Mouse (Mus musculus) kidney, adult 8-10 months (tissue): ENCODE measurements around the gene Tfdp1.
"Not testable (repeated sequence)": the region's sequence is repeated elsewhere in the genome, so short reads cannot be mapped to it uniquely, and the experiment has no call there.

ENCODE experiments used
- DNase-seq, 2 experiments: peaks; one replicate each; pipeline ENCODE4 v3.0.0; 2022

Tfdp1 gene

DNA sequence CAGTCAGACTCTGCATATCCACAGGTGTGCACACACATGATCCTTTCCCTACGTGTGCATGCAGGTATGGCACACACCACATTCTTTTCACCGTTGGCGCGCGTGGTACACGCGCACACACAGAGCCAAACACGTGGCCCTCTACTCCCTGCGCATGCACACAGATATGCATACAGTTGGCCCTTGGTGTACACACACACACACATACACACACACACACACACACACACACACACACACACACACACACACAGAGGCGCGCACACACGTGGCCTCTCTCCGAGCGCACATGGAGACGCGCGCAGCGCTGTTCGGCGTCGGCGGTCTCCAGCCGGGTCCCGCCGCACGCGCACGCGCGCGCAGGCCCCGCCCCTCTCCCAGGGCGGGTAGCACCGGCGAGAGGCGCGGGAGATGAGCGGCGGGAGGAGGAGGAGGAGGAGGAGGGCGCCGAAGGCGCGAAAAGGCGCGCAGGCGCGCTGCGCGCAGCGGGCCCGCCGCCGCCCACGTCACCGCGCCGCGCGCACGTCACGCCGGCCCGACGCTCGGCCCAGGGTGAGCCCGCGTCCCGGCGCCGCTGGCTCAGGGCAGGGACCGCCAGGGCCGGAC, at the start of gene Tfdp1:
Tfdp1 (plus strand) TSS at position 497 of the 606 bp plus-strand sequence.
- DNase-seq = peak; percentile 68 to 80

DNA sequence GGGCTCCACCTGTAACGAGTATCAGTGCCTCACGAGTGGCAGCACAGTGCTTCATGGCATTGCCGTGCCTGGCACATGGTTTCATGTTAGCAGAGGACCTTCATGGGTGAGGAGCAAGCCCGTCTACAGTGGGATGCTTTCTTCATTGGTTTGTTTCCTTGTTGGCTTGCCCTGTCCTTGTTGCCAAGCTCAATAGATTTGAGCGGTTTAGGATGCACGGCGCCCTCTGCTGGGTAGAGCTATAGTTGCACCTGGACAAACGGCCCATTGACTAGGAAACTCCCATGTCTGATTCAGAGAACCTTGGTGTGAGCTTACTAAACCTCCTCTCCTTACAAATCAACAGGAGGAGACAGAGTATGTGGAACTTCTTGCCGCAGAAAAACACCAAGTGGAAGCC, 46.2 kb upstream of the Tfdp1 start:
- peak; percentile 67 to 83 for DNase-seq

DNA sequence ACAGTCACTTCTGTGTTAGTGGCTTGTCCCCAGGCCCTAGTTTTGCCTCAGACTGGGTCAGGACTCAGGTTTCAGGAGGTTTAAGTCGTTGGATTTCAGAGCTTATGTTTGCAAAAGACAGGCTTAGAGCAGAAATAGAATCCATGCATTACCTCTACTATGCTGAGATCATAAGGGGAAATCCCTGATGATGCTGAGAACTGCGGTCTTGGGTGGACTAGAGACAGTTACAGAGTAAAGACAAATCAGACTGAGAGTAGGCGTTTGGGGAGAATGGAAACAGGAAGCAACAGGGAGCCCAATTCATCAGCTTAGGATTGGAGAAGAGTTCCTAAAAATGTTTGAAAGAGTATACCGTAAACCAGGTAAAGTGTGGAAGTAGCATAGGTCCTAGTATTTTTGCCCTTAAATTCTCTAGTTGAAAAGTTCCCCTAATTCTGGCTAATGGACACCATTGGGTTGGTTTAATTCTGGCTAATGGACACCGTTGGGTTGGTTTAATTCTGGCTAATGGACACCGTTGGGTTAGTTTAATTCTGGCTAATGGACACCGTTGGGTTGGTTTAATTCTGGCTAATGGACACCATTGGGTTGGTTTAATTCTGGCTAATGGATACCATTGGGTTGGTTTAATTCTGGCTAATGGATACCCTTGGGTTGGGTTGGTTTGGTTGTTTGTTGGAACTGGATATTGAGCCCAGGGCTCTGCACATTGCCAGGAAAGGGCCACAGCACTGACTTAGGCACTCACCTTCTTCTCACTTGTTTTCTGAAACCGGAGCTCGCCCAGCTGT, 44.7 kb upstream of the Tfdp1 start:
- DNase-seq = peak; percentile 27 to 49

DNA sequence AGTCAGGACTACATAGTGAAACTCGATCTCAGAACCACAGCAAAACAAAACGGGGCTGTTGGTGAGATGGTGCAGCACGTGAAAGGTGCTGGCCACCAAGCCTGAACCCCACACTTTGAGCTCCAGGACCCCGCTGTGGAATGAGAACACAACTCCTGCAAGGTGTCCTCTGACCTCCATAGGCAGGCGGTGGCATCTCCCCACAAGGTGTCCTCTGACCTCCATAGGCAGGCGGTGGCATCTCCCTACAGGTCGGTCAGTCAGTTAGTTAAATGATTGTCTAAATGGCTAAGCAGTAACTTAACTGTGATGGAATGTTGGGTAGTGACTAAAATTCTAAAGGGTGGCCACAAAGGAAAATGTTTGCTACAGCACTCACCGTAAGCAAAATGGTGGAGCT, 39.0 kb upstream of the Tfdp1 start:
- DNase-seq = peak; percentile 21 to 35

- no peak for DNase-seq
Measured at GRCm38 (mm10) chr8:13301036-13301435, 37.5 kb upstream of the Tfdp1 start.

GRCm38 (mm10) chr8:13305459-13305858, 33.1 kb upstream of the Tfdp1 start:
- DNase-seq = no peak

GRCm38 (mm10) chr8:13305884-13306283, 32.7 kb upstream of the Tfdp1 start:
- no peak for DNase-seq

DNA sequence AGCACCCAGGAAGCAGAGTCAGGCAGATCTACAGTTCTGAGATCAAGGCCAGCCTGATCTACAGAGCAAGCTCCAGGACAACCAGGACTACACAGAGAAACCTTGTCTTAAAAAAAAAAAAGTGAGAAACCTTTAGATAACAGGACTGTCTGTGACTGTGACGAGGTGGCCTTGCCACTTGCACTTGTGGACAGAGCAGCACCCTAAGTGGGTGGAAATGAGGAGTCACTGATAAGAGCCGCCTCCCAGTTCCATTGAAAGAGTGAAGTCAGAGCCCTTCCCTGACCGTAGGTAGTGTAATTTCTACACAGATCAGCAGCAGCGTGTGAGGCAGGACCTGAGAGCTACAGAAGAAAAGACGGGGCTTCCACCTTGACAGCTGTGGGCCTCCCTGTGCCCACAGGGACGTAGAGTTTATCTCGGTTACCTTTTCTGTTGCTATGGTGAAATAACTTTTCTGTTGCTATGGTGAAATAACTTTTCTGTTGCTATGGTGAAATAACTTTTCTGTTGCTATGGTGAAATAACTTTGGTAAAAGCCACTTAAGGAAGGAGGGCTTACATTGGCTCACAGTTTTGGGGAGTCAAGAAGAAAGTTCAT, 32.1 kb upstream of the Tfdp1 start:
- no peak for DNase-seq

GRCm38 (mm10) chr8:13306916-13307315, 31.6 kb upstream of the Tfdp1 start:
- no peak for DNase-seq

GRCm38 (mm10) chr8:13314922-13315321, 23.6 kb upstream of the Tfdp1 start:
- DNase-seq = no peak

DNA sequence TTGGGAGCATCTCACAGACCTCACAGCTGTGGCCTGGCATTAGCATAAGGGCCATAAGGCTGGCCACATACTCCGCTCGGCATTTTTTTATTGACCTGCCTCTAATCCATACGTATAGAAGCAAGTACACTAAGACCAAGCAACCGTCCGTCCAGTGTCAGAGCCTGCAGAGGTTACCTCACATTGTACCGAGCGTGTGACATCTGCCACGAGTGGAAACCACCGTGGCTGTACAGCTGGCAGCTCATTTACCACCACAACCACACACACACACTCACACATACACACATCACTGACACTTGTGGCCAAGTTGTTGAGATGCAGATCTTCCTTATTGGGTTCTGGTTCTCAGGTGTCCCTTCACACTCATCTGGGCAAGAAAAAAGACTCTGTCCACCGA, 21.9 kb upstream of the Tfdp1 start:
- no peak for DNase-seq

DNA sequence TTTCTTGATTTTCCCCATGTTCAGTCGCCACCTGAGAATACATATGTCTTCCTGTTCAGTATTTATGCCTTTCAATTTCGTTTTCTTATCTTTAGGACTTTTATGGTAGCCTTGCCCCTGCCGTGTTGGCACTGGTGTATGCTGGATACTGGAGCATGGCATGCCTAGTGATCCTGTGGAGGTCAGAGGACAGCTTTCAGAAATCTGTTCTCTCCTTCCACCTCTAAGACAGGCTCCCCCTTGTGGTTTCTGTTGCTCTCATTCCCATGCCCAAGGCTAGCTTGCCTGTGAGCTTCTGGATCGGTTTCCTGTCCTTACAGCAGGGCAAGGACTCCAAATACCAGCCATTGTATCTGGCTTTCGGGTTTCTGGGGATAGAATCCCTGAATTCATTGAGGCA, 12.0 kb upstream of the Tfdp1 start:
- peak; percentile 43 to 64 for DNase-seq

- DNase-seq = no peak
Measured at GRCm38 (mm10) chr8:13334671-13335070, 3.9 kb upstream of the Tfdp1 start.

DNA sequence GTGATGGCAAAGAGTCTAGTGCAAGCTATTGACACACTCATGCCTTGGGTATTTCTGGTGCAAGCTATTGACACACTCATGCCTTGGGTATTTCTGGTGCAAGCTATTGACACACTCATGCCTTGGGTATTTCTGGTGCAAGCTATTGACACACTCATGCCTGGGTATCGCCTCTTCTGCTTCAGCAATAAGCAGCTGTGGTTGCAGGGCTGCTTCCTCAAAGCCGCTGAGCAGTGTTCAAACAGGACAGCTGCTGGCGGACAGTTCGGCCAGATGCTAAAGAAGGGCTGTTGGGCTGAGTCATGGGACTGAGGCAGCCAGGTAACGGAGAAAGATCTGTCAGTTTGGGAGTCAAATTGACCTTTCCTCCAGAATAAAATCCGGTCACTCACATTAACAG, 1.3 kb upstream of the Tfdp1 start:
- DNase-seq = not testable (repeated sequence)

- DNase-seq = no peak
Measured at GRCm38 (mm10) chr8:13337678-13338077, 873 bp upstream of the Tfdp1 start.

DNA sequence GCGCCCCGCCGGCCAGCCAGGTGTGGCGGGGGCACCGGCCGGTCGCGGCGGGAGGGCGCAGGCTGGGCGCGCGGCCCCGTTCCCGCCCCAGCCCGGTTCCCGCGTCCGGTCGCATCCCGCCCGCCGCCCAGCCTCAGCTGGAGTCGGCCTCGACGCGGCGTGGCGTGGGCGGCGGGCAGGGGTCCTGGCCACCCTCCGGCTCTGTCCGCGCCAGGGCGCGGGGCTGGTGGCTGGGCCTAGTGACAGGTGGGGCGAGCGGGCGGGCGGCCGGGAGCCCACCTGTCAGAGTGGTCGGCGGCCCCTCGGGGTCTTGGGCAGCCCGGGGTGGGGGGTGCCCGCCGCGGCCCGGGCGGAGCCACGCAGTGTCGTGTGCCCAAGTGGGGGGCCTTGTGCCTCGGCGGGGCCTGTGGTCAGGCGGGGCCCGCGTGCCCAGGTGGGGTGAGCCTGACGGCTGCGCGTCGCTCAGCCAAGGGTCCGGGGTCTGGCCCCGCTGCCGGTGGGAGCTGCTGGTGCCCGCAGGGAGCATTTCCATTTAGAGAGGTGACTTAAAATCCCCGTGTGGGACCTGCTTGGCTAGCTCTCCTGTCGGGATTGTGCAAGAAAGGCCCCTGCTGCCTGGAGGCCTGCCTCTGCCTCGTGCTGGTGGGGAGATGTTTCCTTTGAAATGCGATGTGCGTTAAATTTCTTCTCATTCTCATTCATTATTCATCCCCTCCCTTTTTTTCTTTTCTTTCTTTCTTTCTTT, 522 bp downstream of the Tfdp1 start:
- peak; percentile 4 to 8 for DNase-seq

GRCm38 (mm10) chr8:13339646-13339990, 1.1 kb downstream of the Tfdp1 start:
- no peak for DNase-seq

DNA sequence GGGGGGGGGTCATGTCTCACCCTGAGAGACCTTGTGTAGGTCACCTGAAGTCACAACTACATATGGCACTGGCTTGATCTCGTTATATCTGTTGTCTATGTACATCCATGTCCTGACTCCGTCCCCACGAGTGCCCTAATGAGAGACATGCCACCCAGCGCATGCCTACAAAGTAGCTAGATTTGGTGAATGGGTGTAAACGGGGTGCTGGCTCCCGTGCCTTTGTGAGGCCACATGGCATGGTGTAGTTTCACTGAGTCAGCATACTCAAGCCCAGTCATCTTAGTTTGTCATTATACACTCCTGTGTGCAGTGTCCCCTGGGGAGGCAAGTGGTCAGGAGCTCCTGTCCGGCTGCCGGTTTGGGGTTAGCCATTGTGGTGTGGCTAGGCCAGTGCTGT, 2.1 kb downstream of the Tfdp1 start:
- DNase-seq = no peak

- no peak for DNase-seq
Measured at GRCm38 (mm10) chr8:13342340-13342739, 3.8 kb downstream of the Tfdp1 start.

- no peak for DNase-seq
Measured at GRCm38 (mm10) chr8:13343134-13343533, 4.6 kb downstream of the Tfdp1 start.

DNA sequence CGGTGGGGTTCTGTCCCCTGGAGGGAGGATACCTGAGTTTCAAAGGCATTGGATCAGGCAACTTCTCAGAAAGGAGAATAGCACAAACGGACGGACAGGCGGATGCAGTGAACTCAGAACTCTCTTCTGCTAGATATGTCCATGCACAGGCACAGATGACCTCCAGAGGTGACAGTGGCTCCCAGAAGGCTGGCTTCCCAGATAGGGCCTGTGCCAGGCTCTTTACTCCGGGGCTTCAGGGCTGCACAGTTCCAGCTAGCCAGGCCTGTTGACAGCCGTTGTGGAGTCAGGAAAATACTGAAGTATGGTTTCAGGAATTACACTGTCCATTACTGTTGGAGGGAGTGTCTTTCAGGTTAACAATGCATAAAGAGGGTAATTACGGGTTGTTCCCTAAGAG, 11.5 kb downstream of the Tfdp1 start:
- DNase-seq = no peak

GRCm38 (mm10) chr8:13351593-13351992, 13.0 kb downstream of the Tfdp1 start:
- no peak for DNase-seq

DNA sequence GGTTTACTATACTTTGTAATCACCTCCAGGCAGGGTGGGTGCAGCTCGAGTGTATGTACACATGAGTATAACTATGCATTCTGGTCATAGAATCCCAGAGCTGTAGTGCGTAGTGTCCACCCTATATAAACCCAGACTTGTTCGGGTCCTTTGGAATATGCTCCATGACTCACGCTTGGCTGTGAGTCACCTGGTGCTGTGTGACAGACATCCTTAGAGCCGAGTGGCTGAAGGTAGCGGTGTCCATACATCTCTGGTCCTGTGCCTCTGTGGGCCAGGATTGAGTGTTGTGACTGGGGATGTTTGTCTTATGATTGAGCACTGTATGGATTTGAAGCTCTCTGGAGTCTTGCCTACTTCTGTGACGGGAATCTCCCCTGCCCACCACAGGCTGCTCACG, 14.1 kb downstream of the Tfdp1 start:
- DNase-seq = no peak
